Mouse (Mus musculus) embryonic facial prominence, embryonic 10.5 days (tissue): Measurements from ENCODE around the gene Cd164. TPM values are rescaled to one million over a fixed set of nuclear protein-coding genes. Genes with fewer than 3 reads are reported as not detected.

Experiments
- polyA plus RNA-seq: library from polyadenylated mRNA; unstranded; fragments of >200 nt; fragmentation: Nextera tagmentation; extraction: Ambion mirVana; gene quantifications from 2 replicates; pipeline ENCODE4 v1.2.1, GENCODE M21; 2016

The Cd164 gene
- polyA plus RNA-seq, 1 experiment from 2014 or later: 138 TPM

Other genes starting within 250 kb of the Cd164 start
- 14.2 and 14.5 TPM in 2 replicates for gene Fig4, start 216.2 kb upstream of the Cd164 start, polyA plus RNA-seq
- 0.04 and 0.05 TPM in 2 replicates for gene Ak9, start 215.4 kb upstream of the Cd164 start, polyA plus RNA-seq
- gene Zbtb24, start 69.0 kb upstream of the Cd164 start, polyA plus RNA-seq: 18.1 and 18.5 TPM in 2 replicates
- 44.5 and 48.0 TPM in 2 replicates for gene Mical1, start 43.1 kb upstream of the Cd164 start, polyA plus RNA-seq
- 61.2 and 65.7 TPM in 2 replicates for gene Smpd2, start 29.0 kb upstream of the Cd164 start, polyA plus RNA-seq
- gene Ppil6, start 29.0 kb upstream of the Cd164 start, polyA plus RNA-seq: 0.80 and 0.93 TPM in 2 replicates
- gene Ccdc162, start 197.2 kb downstream of the Cd164 start, polyA plus RNA-seq: 0.42 and 0.53 TPM in 2 replicates